Mouse (Mus musculus) kidney, adult 2 months (tissue): ENCODE results near the gene Serpina3b.

Source experiments
- CTCF ChIP-seq: fragments of 200-500 bp; conservative IDR thresholded peaks from 2 replicates; pipeline ENCODE4 v1.5.1; 2011; ENCODE audit warnings: low read depth, mild to moderate bottlenecking, control low read depth, low read length, moderate library complexity, mixed read lengths; ENCODE audit not compliant: insufficient read depth, insufficient read length
- POLR2A ChIP-seq: fragments of 200-500 bp; IDR thresholded peaks from one replicate; pipeline ENCODE4 v1.6.1; 2011; ENCODE audit warnings: low read depth, low read length, control low read depth

DNA sequence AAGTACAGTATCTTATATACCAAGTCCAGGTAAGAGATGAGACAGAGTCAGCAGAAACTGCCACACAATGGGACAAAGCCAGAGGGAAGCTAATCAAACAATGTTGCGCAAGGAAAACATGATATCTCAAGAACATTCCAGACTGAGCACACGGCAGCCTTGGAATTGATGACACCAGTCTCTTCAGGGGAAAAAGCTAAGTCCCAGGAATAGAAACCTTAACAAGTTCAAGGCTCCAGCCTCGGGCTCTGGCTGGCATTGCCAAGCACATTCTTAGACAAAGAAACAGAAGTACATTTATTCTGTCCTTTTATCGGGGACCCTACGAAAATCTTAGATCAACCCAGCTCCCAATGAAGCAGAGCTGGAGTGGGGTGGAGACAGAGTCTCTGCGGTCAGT is 27.0 kb upstream of the Serpina3b start, which contains the start of gene Serpina5:
- TF ChIP-seq CTCF (no peak), POLR2A (no peak)
